Mouse (Mus musculus) fat pad, adult 2 months (tissue): ENCODE data around the gene Aaed1.

Experiments used
- DNase-seq: peaks from one replicate; pipeline ENCODE4 v3.0.0-alpha.2; 2011; ENCODE audit warnings: low read depth, low spot score; ENCODE audit errors: extremely low read depth

Gene Aaed1

DNA sequence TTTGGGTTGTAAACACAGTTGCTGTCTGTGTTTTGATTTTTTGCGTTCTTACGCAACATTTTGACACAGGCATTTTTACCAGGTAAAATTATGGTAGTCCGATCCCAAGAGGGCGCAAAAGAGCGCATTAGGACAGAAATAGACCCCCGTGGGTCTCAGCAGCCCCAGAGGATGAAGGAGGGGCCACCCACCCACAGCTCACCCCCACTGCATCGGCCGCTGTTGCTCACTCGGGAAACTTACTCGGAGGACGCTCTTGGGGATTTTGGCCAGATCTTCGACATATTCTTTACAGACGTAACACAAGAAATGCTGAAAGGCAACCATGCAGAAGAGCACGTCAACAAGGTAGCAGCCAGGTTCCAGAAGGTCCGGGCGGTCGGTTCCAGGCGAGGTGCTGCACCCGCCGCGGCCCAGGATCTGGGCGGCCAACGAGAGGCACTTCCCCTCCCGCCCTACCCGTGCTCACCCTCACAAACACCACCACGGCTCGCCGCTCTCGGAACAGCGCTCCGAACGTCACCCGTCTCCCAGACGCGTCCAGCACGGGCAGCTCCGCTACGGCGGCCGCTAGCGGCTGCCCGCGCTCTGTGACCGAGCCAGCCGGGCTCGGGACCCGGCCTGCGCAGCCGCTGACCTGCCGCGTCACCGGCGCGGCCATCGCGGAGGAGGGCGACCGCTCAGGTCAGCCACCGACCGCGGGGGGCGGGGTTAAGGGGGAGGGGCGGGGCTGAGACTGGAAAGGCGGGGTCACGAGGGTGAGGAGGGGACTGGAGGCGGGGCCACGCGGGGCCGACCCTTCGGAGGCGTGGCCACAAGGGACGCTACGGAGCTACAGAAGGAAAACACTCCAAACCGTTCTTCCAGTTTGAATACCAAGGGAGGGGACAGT, at the start of gene Aaed1:
Gene Aaed1, minus strand, starts transcription at position 687 of the 892 bp plus-strand sequence.
- no peak for DNase-seq

- no peak for DNase-seq
Observed at GRCm38 (mm10) chr13:64362139-64362538, 49.6 kb upstream of the Aaed1 start.

- no peak for DNase-seq
Observed at GRCm38 (mm10) chr13:64361020-64361419, 48.5 kb upstream of the Aaed1 start.

DNA sequence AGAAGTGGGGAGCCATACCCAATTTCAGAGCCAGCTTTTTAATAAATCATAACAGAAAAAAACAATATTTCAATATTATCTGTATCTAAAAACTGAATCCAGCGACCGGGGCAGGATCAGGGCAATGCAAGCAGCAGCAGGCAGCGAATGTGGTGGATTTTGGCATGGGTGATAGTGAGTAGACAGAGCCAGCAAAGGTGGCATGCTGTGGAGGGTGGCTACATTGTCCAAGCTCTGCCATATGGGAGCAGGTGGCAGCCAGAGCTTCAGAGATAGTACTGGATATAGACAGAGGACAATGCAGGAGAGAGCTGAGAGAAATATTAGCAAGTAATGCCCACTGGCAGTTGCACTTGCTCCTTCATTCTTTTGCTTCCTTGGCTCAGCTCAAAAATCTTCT, 47.2 kb upstream of the Aaed1 start:
- no peak for DNase-seq

GRCm38 (mm10) chr13:64358476-64358875, 46.0 kb upstream of the Aaed1 start:
- DNase-seq = no peak

DNA sequence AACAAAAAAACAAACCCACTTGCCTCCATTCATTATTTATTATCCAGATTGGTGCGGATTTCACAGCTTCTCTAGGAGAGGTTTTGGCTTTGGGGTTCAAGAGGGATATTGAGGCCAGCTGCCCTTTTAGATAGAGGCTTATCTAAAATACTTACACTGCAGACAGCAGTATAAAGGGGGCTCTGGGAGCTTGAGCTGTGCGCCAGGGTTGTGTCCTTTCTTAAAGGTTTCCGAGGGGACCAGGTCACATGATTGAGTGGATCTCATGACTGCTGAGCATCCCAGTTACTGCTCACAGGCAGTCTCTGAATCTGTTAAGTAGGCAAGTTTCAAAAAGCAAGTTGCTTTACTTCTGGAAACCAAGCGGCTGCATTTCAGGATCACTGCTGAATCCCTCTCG, 44.9 kb upstream of the Aaed1 start:
- DNase-seq = no peak

- DNase-seq = no peak
Observed at GRCm38 (mm10) chr13:64349474-64349873, 37.0 kb upstream of the Aaed1 start.

DNA sequence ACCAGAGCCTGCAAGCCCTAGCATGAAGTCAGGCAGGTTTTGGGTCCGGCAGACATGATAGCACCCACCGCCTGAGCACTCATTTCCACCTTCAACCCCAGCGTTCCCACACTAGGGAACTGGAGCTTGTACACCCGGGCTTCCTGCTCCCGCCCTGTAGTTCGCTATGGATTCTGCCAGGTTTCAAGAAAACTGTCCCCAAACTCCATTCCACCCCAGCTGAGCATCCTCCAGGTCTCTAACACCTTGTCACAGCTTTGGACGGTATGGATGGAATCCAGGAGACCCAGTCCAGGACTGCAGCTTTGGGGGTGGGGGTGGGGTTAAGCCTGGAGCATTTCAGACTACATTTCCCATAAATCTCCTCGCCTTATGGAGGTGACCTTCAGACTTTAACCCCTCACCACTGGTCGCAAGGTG, 31.6 kb upstream of the Aaed1 start:
- DNase-seq = no peak

- no peak for DNase-seq
Observed at GRCm38 (mm10) chr13:64343598-64343997, 31.1 kb upstream of the Aaed1 start.

DNA sequence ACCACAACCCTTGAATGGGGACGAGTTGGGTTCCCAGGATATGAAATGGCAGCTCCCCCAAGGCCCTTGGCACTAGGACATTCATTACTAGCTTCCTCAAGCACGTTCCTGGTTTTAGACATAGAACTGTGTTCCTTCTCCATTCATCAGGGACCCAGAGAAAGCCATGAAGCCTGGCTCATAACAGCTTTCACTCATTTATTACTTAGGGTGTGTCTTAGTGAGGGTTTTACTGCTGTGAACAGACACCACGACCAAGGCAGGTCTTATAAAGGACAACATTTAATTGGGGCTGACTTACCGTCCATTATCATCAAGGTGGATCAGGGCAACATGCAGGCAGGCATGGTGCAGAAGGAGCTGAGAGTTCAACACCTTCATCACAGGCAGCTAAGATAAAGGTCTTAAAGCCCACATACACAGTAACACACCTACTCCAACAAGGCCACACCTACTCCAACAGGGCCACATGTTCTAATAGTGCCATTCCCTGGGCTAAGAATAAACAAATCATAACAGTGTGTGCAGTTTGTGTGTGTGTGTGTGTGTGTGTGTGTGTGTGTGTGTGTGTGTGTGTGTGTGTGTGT, 23.1 kb upstream of the Aaed1 start:
- no peak for DNase-seq

DNA sequence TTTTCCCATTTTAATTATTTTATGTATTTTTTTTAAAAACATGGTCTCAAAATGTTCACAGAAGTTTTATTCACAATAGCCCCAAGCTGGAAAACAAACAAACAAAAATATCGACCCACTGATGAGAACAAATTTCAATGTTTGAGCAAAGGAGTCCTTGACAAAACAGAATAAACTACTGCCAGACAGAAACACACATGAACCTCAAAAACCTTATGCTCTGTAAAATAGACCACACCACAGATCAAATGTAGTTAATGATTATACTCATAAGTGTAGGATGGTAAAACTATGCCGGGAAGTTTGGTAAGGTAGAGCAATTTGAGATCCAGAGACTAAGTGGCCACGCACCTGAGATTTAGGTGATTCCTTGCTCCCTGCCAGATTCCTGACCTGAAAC, 20.6 kb upstream of the Aaed1 start:
- DNase-seq = no peak

DNA sequence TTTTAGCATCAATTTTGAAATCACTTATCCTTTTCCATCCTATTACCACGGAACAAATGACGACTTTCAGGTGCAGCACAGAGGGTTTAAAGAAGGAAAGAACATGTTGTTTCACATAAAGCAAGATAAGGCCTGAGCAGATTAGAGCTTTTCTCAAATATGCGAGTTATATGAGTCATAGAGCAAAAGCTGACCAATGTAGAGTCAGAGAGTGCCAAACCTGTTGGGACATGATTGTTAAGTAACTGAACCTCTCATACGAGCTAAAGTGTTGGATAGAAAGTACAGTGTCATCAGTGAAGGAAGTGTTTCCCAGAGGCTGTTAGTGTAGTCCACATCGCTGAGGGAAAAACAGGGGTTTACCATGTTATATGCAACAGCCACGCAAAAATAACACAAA, 19.8 kb upstream of the Aaed1 start:
- no peak for DNase-seq

GRCm38 (mm10) chr13:64322561-64323281, 10.2 kb upstream of the Aaed1 start:
- no peak for DNase-seq

DNA sequence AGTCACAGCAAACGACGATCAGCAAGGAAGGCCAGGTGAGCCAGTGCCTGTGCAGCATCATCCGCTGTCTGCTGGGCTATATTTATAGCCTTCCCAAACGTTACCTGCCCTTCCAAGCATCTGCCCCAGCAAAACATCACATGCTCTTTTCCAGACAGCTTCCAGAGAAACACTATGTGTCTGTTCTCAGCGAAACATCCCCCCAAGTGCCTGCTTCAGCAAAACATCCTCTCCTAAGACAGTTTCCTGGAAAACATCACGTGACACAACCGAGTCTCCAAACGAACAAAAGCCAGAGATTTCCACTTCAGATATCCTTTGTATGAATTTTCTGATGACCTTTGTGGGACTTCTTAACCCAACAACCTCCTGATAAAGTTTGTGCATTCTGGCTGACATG, 7.8 kb upstream of the Aaed1 start:
- no peak for DNase-seq

DNA sequence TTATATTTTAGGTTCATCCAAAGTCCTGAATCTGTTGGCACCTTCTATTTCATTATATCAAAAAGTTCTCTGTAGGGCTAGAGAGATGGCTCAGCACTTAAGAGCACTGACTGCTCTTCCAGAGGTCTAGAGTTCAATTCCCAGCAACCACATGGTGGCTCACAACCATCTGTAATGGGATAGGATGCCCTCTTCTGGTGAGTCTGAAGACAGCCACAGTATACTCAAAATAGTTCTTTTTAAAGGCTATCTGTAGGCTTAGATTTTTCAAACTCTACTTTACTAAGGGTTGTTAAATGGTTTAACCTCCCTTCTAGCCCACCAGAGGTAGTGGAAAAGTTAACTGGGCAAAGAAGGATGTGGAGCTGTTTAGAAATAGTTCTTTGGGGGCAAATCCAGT, 7.3 kb upstream of the Aaed1 start:
- DNase-seq = no peak

- DNase-seq = no peak
Observed at GRCm38 (mm10) chr13:64318355-64318754, 5.8 kb upstream of the Aaed1 start.

DNA sequence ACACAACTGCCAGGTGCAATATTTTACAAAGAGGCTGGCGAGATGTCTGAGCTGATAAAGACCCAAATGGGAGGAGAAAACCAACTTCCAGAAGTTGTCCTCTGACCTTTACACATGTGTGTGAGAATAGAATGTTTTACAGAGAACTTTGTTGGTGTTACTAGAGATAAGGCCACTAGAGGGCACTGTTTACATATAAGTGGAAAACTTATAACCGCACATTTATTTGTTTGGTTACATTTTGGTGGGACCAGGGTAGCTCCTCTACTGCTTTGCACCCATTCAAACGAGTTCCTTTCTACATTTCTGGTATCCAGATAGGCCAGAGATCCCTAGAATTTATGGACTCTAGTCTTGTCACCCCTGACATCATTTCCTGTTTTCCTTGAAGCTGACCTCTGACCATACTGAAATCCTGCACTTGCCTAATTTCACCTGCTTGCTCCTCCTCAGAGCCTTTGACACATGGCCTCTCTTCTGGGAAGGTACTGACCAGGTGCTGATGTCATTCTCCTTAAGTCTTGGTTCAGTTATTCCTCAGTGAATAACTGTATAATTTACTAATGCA, 3.1 kb upstream of the Aaed1 start:
- no peak for DNase-seq

- DNase-seq = no peak
Observed at GRCm38 (mm10) chr13:64314041-64314440, 1.5 kb upstream of the Aaed1 start.

DNA sequence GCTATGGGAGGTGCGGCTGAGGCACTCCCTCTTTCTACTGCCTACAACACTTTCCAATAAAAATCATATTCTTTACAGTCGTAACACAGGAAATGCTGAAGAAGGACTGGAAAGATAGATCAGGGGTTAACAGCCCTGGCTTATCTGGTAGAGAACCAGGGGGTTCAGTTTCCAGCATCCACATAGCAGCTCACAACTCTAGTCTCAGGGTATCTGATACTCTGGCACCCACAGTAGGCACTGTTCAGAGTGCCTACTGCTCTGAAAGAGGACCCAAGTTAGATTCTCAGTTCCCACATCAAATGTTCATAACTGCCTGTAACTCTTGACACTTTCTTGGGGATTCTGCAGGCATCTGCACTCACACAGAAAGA, 393 bp upstream of the Aaed1 start:
- no peak for DNase-seq

- DNase-seq = no peak
Observed at GRCm38 (mm10) chr13:64311266-64311665, 1.2 kb downstream of the Aaed1 start.

DNA sequence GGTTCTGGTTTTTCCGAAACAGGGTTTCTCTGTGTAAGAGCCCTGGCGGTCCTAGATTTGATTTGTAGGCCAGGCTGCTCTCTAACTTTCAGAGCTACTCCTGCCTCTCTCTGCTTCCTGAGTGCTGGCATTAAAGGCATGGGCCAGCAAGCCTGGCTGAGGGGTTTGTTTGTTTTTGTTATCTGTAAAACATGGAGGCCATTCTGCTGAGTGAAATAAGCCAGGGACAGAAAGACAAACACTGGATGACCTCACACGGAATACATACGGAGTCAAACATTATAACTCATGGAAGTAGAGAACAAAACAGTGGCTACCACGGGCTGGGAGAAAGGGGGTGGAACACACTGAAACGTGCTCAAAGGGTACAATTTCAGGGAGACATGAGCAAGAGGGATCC, 1.9 kb downstream of the Aaed1 start:
- no peak for DNase-seq

- DNase-seq = no peak
Observed at GRCm38 (mm10) chr13:64309842-64310241, 2.7 kb downstream of the Aaed1 start.
